Mouse (Mus musculus) brain, embryonic 14.5 days (tissue): Measurements from ENCODE around the gene Fam71e1.

Source experiments
- CTCF ChIP-seq: fragments of 200-500 bp; IDR thresholded peaks from 2 replicates; pipeline ENCODE4 v1.5.1; 2012; ENCODE audit warnings: inconsistent platforms, mild to moderate bottlenecking, moderate library complexity, borderline replicate concordance; ENCODE audit not compliant: insufficient read depth, insufficient read length; ENCODE audit errors: extremely low read depth
- POLR2A ChIP-seq: fragments of 200-500 bp; IDR thresholded peaks from 2 replicates; pipeline ENCODE4 v1.6.1; 2012; ENCODE audit warnings: mild to moderate bottlenecking, inconsistent platforms, borderline replicate concordance; ENCODE audit not compliant: poor library complexity, insufficient read depth, insufficient read length, severe bottlenecking; ENCODE audit errors: extremely low read depth

DNA sequence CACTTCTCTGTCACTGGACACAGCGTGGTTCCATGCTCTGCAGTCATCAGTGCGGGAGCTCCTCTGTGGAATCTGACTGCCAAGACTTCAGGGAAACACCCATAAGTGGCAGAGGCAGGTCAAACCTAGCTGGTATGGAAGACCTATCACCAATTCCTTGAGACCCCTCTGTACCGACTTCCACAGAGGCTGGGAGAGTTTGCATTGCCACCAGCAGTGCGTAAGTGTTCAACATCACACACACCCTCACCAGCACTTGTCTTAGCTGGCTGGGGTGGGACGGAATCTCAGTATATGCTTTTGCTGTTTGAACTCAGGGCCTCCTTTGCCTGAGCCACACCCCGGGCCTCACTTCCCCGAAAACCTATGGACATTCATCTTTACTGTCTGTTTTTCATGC lies 8.4 kb upstream of the Fam71e1 start:
- TF ChIP-seq POLR2A (no peak), CTCF (no peak)
